10 mouse cellular contexts compared by ENCODE assay signal in the genomic region with DNA sequence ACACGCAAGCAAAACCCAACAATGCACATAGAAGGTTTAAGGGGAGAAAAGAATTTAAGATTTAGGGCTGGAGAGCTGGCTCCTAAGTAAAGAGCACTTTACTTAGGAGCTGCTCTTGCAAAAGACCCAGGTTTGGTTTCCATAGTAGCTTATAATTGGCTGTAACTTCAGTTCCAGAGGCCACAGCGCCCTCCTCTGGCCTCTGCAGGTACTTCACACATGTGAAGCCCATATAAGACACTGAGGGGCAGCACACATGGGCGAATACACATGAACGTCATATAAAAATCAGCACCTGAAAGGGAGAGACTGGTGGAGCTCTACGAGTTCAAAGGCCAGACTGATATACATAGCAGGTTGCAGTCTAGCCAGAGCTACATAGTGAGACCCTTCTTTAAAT. TPM values are rescaled to one million over a fixed set of nuclear protein-coding genes. Genes with fewer than 3 reads are reported as not detected.
A peak's percentile ranks its signal among the peaks of the same experiment; 100 is the strongest.
DNase-seq lines count a peak whose midpoint lies in the region; ATAC-seq and TF ChIP-seq lines count a peak whose summit lies in the region.
"Had no signal": no experiment of that assay in that cellular context is flagged by ENCODE, and none has a peak within 500 bp of the region (broad histone marks: within the 10 kb centered on the region; RNA-seq: fewer than 3 reads in every experiment).

No protein-coding gene starts in this region.

- ATAC-seq in lung, embryonic 14.5 days (ENCODE audit: insufficient read depth) = no peak
- ATAC-seq in G1E (ENCODE audit: extremely low read depth, insufficient number of reproducible peaks, low FRiP score, poor library complexity, severe bottlenecking) = no peak
- ATAC-seq in megakaryocyte progenitor cell, adult 5-6 weeks (replicated peaks; ENCODE audit: poor library complexity) = 0 out of 2 replicates have a peak, but pooled peaks have one; percentile 24

- peak; percentile 53 for DNase-seq in adrenal gland, postnatal 14 days
- DNase-seq in adrenal gland, postnatal 36 days = no peak
- DNase-seq in lung, embryonic 14.5 days = peak; percentile 23
- DNase-seq in lung, postnatal 14 days = no peak
- no peak for DNase-seq in G1E (ENCODE audit: low spot score)
- no peak for DNase-seq in adrenal gland, postnatal 25 days
- DNase-seq in cerebellum, adult 8-10 months = no peak
- DNase-seq: kidney, adult 11 months had no signal

- H3K27ac ChIP-seq in lung, embryonic 14.5 days (ENCODE audit: low read depth) = no peak overlapping the region
- H3K27ac ChIP-seq: neural tube, embryonic 13.5 days had no signal

- no peak overlapping the region for H3K4me2 ChIP-seq in lung, embryonic 14.5 days
- H3K4me2 ChIP-seq: neural tube, embryonic 13.5 days had no signal

- peaks cover 29% of the 10 kb centered on the region for H3K36me3 ChIP-seq in lung, embryonic 14.5 days (ENCODE audit: insufficient read depth)
- peaks cover 31% of the 10 kb centered on the region for H3K36me3 ChIP-seq in G1E (replicated peaks)

- H3K4me1 ChIP-seq in lung, embryonic 14.5 days (ENCODE audit: insufficient read depth) = peaks cover 3% of the 10 kb centered on the region; the same call in 1 of the 2 replicates
- H3K4me1 ChIP-seq in G1E (ENCODE audit: insufficient read depth, low read depth, low read length) = peaks cover 21% of the 10 kb centered on the region

- WGBS in lung, embryonic 14.5 days = 60% methylated on average over 5 of the region's 5 CpGs

- H3K4me3 ChIP-seq in lung, embryonic 14.5 days (ENCODE audit: low read depth, low read length) = no peak overlapping the region
- H3K4me3 ChIP-seq in G1E (ENCODE audit: low read depth, low read length) = no peak overlapping the region
- H3K4me3 ChIP-seq: neural tube, embryonic 13.5 days had no signal

- TF ChIP-seq CTCF in lung, embryonic 14.5 days (IDR thresholded peaks at IDR 0.05; ENCODE audit: low read depth) = peak; percentile 48
- TF ChIP-seq CTCF in G1E (IDR thresholded peaks at IDR 0.05; ENCODE audit: low read depth, low read length) = peak; percentile 47; the same call in 1 of the 2 replicates

- H3K27me3 ChIP-seq in lung, embryonic 14.5 days (ENCODE audit: insufficient read depth, low read length) = peaks cover 9% of the 10 kb centered on the region
- peaks cover 28% of the 10 kb centered on the region for H3K27me3 ChIP-seq in G1E (ENCODE audit: insufficient read depth, low read length)

- H3K9me3 ChIP-seq in lung, embryonic 14.5 days (ENCODE audit: low read depth, low read length) = no peaks in the 10 kb centered on the region
- H3K9me3 ChIP-seq in G1E (replicated peaks) = no peaks in the 10 kb centered on the region
- H3K9me3 ChIP-seq: neural tube, embryonic 13.5 days had no signal

- H3K9ac ChIP-seq in lung, embryonic 14.5 days = no peak overlapping the region
- H3K9ac ChIP-seq: neural tube, embryonic 13.5 days had no signal

RNA-seq across cellular contexts. Expression of gene Tpm2, which starts 4.3 kb away (rescaled TPM):
- total RNA-seq in adrenal gland, postnatal 14 days (2021) = 84.5 and 88.0 TPM in 2 replicates
- 100 to 1,000 TPM in 1 of 2 experiments, 10 to 100 TPM in 1; 69.6 to 143 TPM for total RNA-seq in adrenal gland, postnatal 36 days (2021)
- 185 and 194 TPM in 2 replicates for polyA plus RNA-seq in lung, embryonic 14.5 days (2014; fragmentation: Nextera tagmentation; extraction: Ambion mirVana)
- total RNA-seq in G1E (2014; fragmentation: Nextera tagmentation) = not detected in 2 replicates
- total RNA-seq in G1E (2017) = 0.27 TPM in 1 of 2 replicates, not detected in the other
- not detected in 2 replicates for polyA plus RNA-seq in G1E (2012)
- total RNA-seq in megakaryocyte progenitor cell, adult 5-6 weeks (2015) = 0.56 and 3.0 TPM in 2 replicates
- 3.8 and 5.8 TPM in 2 replicates for total RNA-seq in megakaryocyte progenitor cell, adult 5-6 weeks (2017)
- 98.8 and 110 TPM in 2 replicates for total RNA-seq in adrenal gland, postnatal 25 days (2021)

RNA-seq across cellular contexts. Expression of gene Car9, which starts 21.1 kb away (rescaled TPM):
- total RNA-seq in adrenal gland, postnatal 14 days (2021) = 0.37 and 0.83 TPM in 2 replicates
- total RNA-seq in adrenal gland, postnatal 36 days (2021) = 1 to 10 TPM in 1 of 2 experiments, under 1 TPM in 1; 0.49 to 1.2 TPM
- polyA plus RNA-seq in lung, embryonic 14.5 days (2014; fragmentation: Nextera tagmentation; extraction: Ambion mirVana) = 3.7 and 4.5 TPM in 2 replicates
- total RNA-seq in G1E (2014; fragmentation: Nextera tagmentation) = not detected in 2 replicates
- total RNA-seq in G1E (2017) = 0.11 and 0.12 TPM in 2 replicates
- not detected in 2 replicates for polyA plus RNA-seq in G1E (2012)
- 10.4 and 15.0 TPM in 2 replicates for total RNA-seq in megakaryocyte progenitor cell, adult 5-6 weeks (2015)
- 4.0 and 10.5 TPM in 2 replicates for total RNA-seq in megakaryocyte progenitor cell, adult 5-6 weeks (2017)
- total RNA-seq in adrenal gland, postnatal 25 days (2021) = 0.61 TPM in 1 of 2 replicates, not detected in the other

RNA-seq across cellular contexts. Expression of gene Arhgef39, which starts 28.4 kb away (rescaled TPM):
- 5.2 and 6.8 TPM in 2 replicates for total RNA-seq in adrenal gland, postnatal 14 days (2021)
- 1 to 10 TPM; 2.6 to 3.5 TPM for total RNA-seq in adrenal gland, postnatal 36 days (2021)
- 42.5 and 51.8 TPM in 2 replicates for polyA plus RNA-seq in lung, embryonic 14.5 days (2014; fragmentation: Nextera tagmentation; extraction: Ambion mirVana)
- 23.4 and 71.2 TPM in 2 replicates for total RNA-seq in G1E (2014; fragmentation: Nextera tagmentation)
- total RNA-seq in G1E (2017) = 29.0 and 32.4 TPM in 2 replicates
- polyA plus RNA-seq in G1E (2012) = 16.4 and 21.8 TPM in 2 replicates
- 44.2 and 55.1 TPM in 2 replicates for total RNA-seq in megakaryocyte progenitor cell, adult 5-6 weeks (2015)
- 47.5 and 65.0 TPM in 2 replicates for total RNA-seq in megakaryocyte progenitor cell, adult 5-6 weeks (2017)
- 4.6 and 7.4 TPM in 2 replicates for total RNA-seq in adrenal gland, postnatal 25 days (2021)

RNA-seq across cellular contexts. Expression of gene Creb3, which starts 34.3 kb away (rescaled TPM):
- total RNA-seq in adrenal gland, postnatal 14 days (2021) = 108 and 117 TPM in 2 replicates
- 100 to 1,000 TPM; 117 to 170 TPM for total RNA-seq in adrenal gland, postnatal 36 days (2021)
- 47.2 and 52.8 TPM in 2 replicates for polyA plus RNA-seq in lung, embryonic 14.5 days (2014; fragmentation: Nextera tagmentation; extraction: Ambion mirVana)
- total RNA-seq in G1E (2014; fragmentation: Nextera tagmentation) (9.4 and 9.8 TPM in 2 replicates), G1E (2017) (60.0 and 61.0 TPM in 2 replicates)
- polyA plus RNA-seq in G1E (2012) = 1.6 and 1.9 TPM in 2 replicates
- total RNA-seq in megakaryocyte progenitor cell, adult 5-6 weeks (2015) = 8.9 and 10.3 TPM in 2 replicates
- total RNA-seq in megakaryocyte progenitor cell, adult 5-6 weeks (2017) = 41.6 and 64.7 TPM in 2 replicates
- 111 and 172 TPM in 2 replicates for total RNA-seq in adrenal gland, postnatal 25 days (2021)

RNA-seq across cellular contexts. Expression of gene Tln1, which starts 34.6 kb away (rescaled TPM):
- total RNA-seq in adrenal gland, postnatal 14 days (2021) = 201 and 213 TPM in 2 replicates
- total RNA-seq in adrenal gland, postnatal 36 days (2021) = 100 to 1,000 TPM; 241 to 244 TPM
- 84.9 and 93.8 TPM in 2 replicates for polyA plus RNA-seq in lung, embryonic 14.5 days (2014; fragmentation: Nextera tagmentation; extraction: Ambion mirVana)
- total RNA-seq in G1E (2014; fragmentation: Nextera tagmentation) = 166 and 262 TPM in 2 replicates
- 127 and 167 TPM in 2 replicates for total RNA-seq in G1E (2017)
- polyA plus RNA-seq in G1E (2012) = 138 and 163 TPM in 2 replicates
- 125 and 138 TPM in 2 replicates for total RNA-seq in megakaryocyte progenitor cell, adult 5-6 weeks (2015)
- total RNA-seq in megakaryocyte progenitor cell, adult 5-6 weeks (2017) = 167 and 253 TPM in 2 replicates
- total RNA-seq in adrenal gland, postnatal 25 days (2021) = 229 and 303 TPM in 2 replicates

Comparison
In these comparisons a context has a peak if more than half of its experiments do, and no peak if none do; other contexts are left out.
1. DNase-seq: peak in adrenal gland, postnatal 14 days (single experiment) and lung, embryonic 14.5 days (single experiment); none in adrenal gland, postnatal 36 days (0 of 2), lung, postnatal 14 days (single experiment), G1E (single experiment), adrenal gland, postnatal 25 days (single experiment) and cerebellum, adult 8-10 months (single experiment).
2. RNA of gene Tpm2, which starts 4.3 kb away (total RNA-seq): 69.6 to 143 TPM in adrenal gland, postnatal 36 days, 98.8 to 110 TPM in adrenal gland, postnatal 25 days and 84.5 to 88.0 TPM in adrenal gland, postnatal 14 days; 0.56 to 5.8 TPM in megakaryocyte progenitor cell, adult 5-6 weeks and 0.27 TPM in G1E; every median in the first group is over 10 times any median in the second.